Mouse (Mus musculus) gastrocnemius, postnatal 25 days (tissue): ENCODE measurements at regions not wholly inside any gene's neighbourhood (a gene's known extent, or its start where the extent isn't known, plus 50 kb on each side); places are given as distances from the start of the nearest gene placed in this dataset.

Source experiments
- DNase-seq: peaks from one replicate; pipeline ENCODE4 v3.0.0; 2022

GRCm38 (mm10) chr10:68378212-68378611, 99.7 kb upstream of the Arid5b start:
- DNase-seq, result no peak

DNA sequence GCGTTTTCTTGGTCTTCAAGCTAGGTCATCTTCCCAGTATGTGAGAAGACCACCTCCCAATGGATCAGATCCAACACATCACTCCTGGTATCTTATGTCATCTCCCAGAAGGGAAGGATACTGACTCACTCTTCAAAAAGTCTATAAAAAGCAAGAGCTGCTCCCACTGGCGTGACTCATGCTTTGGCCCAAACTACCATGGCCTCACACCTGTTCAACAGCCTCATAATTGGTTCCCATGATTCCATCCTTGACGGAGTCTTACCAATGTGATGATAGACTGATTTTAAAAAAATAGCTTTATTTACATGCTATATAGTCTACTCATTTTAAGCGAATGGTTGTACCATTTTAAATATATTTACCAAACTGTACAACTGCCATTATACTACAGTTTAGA, 98.9 kb upstream of the Arid5b start:
- DNase-seq, result no peak

GRCm38 (mm10) chr10:68373875-68374274, 95.3 kb upstream of the Arid5b start:
- DNase-seq, result no peak

DNA sequence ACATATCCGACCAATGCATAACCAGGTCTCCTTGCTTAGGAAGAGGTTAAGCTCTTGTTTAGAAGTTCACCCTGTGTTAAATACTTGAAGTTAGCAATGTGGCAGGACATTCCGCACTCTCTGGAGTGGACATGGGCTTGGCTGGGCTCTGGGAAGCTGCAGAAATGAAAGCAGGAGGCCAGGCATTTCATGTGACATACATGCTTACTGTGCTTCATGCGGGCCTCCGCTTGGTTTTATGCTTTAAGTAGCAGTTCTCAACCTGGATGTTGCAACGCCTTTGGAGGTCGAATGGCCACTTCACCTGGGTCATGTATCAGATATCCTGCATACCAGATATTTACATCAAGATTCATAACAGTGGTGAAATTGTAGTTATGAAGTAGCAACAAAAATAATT, 93.2 kb upstream of the Arid5b start:
- DNase-seq, result no peak

DNA sequence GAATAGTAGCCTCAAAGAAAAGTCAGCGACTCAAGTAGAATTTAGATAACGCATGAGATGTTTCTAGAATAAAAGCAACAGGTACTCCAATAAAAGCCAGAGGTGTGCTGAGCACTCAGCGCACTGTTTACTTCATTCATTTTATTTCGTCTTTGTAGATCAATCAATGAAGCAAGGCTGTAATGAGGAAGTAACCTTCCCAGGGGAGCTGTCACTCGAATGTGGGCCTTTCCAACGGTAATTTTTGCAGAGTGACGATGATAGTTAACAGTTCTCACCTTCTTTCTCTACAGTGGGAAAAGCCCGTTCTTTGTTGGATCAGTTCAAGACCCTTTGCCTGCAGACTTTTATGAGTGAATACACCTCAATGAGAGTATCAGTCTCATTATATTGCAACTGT, 92.4 kb upstream of the Arid5b start:
- DNase-seq, result no peak

- DNase-seq, result no peak
Measured at GRCm38 (mm10) chr10:68366796-68367195, 88.3 kb upstream of the Arid5b start.

DNA sequence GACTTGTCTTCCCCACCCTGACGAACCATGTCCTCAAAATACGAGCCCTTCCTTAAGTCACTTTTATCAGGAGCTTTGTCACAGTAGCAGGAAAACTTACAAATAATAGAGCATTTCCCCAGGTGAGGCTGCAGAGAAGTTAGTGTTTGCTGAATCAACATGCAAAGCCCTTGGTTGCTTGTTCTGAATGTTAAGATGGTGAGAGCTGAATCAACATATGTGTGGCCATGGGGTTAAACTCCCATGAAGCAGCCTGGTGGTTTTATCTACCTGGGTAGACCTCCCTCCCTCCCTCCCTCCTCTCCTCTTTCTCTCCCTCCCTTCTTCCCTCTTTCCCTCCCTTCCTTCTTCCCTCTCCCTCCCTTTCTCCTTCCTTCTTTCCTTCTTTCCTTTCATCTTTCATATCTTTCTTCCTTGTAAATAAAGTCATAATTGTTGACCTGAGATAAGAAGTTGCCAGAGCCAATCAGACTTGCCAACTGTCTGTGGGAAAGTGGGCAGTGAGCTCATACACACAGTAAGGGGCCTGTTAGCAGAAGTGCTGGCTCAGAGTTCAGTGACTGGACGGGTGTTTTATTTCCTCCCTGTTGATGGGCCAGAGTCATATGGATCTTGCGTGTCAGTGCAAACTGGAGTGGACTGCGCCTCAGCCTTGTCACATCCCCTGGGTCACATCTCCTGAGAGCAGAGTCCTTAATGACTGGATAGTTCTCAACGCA, 82.4 kb upstream of the Arid5b start:
- DNase-seq, result no peak

GRCm38 (mm10) chr10:68359135-68359534, 80.6 kb upstream of the Arid5b start:
- no peak for DNase-seq

DNA sequence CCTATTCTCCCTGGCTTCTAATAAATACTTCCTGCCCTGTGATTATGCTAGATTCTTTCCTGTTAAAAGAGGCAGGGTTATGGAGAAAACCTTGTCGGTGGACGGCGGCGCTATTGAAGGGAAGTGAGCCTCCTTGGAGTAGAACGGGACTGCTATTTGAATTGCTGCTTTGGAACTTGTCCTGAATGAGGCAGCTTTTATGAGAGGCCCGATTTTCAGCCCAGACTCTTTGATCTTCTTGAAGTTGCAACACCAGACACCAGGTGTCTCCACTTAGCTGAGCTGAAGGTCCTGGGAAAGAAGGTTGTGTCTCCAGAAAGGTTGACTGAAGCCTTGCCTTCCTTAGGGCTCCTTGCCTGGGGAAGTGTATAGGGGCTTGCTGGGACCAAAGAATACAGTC, 78.4 kb upstream of the Arid5b start:
- DNase-seq, result no peak

DNA sequence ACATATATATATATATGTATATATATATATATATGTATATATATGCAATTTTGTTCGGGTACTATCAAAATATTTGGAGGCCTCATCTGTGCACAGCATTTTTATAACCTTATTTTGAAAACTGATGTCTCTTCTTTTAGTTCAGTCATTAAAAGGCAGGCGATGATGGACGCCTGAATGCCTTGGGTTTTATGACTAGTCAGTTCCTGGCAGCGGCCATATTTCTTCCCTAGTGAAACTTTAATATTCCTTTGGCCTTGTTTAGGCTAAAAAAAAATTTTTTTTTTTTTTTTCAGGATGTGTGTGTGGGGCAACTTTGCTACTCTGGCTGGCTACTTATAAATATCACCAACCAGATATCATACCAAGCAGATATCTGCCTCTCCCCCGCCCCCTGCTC, 78.0 kb upstream of the Arid5b start:
- no peak for DNase-seq

DNA sequence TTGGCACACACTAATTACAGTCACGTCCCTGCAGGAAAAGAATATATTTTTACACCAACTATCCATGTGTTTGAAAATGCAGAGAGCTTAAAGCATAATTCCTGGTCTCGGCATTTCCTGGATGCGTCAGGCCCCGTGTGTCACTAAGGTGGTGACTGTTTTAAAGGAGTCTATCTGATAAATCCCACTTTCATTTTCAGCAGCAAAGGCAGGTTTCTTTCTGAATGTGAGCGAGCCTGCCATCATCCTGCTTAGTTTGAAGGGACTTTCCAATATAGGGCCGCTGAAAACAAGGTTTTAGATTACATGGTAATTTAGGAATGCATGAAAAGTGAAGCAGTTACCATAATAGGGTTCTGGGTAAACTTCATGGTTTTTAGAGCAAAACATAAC, 77.5 kb upstream of the Arid5b start:
- DNase-seq, result no peak

DNA sequence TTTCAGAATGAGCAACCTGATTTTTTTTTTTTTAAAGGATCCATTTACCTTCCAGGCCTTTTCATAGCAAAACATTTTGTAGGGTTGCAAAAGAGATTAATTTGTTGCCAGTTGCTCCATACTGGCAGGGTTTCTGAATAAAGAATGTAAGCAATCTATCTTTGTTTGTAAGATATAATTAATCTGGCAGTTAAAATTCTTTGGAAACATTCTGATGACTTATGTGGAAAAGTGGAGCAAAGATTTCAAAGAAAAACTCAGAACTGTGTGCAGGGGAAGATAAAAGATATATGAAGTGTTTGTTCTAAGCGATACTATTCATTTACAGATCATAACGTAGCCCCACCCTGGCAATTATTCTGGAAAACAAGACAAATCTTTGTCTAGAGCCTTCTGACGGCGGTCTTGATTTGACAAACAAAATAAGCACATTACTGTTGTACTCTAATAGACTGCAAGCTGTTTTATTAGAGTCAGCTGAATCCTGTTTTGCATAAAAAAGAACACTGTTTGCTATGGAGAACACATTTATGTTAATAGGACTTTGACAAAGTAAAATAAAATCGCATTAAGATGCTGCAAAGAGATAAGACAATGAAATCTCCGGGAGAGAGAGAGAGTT, 77.0 kb upstream of the Arid5b start:
- DNase-seq, result no peak

DNA sequence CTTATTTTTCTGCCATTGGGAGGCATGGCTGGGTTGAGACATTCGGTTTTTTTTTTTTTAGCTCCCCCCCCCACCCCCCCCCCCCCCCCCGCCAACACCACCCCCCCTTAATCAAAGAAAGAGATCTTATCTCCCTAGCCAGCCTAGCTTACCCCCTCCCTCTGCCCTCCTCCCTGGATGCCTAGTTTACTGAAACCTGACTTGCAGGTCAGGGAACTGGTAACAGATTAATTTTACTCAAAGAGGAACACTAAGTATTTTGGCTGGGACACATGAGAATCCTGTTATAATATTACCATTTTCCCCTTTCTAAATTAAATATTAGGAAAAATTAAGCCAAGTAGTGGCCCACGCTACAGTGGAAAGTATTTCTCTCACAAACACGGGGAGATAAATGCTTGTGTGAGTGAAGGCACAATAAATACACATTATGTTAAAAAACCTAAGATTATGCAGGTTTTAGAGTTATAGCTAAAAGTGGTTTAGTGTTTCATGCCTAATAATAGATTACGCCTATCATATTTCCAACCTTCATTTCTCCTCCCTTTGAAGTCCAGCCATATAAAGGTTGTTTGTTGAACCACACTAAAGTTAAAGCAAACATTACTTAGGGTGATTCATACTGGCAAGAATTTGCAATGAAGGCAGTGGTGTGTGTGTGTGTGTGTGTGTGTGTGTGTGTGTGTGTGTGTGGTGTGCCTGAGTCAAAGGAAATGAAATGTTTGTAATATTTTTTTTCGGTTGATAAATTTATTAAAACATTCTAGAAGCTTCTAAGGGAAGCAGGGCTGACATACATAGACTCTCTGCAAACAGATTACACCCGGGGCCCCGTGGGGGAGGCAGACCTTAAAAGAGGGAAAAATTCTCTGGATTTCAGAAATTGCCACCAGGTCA, 76.0 kb upstream of the Arid5b start:
- no peak for DNase-seq

DNA sequence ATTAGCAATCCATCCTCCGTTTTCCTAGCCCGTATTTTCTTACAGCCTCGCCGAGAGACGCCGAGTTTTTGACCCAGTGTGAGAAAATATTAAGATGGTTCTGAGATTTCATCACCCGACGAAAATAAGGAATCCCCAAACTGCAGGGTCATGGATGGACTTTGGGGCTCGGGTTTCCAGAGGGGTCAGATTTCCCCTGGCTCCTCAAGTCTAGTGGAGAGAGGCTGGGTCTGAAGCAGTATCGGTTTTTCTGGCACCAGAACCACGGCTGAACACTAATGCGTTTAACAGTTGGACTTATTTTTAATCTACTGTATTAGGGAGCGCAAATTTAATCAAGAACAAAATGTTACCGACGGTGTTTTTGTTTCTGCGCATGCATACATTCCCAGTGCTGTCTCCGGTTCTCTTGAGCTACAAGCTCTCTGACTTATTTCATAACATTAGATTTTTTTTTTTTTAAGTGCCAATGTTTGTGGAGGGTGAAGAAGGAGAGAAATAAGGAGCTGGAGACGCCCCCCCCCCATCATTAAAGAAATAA, 75.2 kb upstream of the Arid5b start:
- peak; percentile 53 for DNase-seq

DNA sequence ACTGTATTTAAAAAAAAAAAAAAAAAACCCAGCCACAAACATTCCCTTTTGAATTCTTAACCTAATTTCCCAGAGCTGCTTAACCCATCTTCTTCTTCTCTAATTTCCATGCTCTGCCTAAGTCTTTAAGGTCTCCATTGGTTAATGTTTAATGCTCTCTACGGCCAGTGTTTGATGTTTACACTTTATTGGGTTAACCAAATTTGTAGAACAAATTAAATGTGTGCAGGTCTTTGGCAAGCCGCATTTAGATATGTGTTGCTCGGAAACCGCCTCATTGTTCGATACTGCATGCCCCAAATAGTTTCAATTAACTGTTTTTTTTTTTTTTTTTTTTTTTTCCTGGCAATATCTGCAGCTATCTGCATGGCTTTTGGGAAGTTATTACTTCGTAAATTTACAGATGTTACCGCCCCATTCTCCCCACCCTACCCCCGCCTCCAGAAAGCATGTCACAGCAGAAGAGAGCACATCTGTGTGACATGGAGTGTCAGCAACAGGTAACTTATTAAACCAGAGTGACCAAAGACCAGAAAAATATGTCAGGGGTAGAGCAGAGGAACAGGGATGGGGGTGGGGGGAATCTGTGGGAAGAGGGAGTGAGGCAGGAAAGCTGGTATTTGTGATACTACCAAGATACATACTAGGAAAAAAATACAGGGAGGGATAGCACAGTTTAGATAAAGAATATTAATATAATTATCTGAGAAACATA, 73.5 kb upstream of the Arid5b start:
- DNase-seq, result no peak

GRCm38 (mm10) chr10:68351441-68351840, 72.9 kb upstream of the Arid5b start:
- DNase-seq, result no peak

DNA sequence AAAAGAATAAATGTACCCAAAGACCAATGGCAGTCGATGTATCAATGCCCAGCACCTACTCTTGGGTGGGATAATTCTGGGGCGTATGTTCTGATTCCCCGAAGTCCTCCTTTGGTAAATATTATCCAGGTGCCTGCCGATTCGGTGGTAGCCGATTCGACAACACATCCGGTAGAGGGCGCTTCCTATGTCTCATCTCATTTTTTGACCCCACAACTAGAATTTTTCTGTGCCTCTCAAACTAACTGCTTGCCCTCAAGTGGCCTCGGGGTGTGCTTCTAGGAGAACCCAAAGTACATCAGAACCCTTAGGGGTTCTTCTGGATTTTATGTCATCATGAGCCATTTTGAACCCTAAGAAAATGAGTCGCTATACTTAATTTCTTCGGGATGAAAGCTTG, 72.3 kb upstream of the Arid5b start:
- DNase-seq, result no peak

GRCm38 (mm10) chr10:68347806-68348205, 69.3 kb upstream of the Arid5b start:
- DNase-seq, result no peak

- DNase-seq, result no peak
Measured at GRCm38 (mm10) chr10:68344991-68345720, 66.6 kb upstream of the Arid5b start.

DNA sequence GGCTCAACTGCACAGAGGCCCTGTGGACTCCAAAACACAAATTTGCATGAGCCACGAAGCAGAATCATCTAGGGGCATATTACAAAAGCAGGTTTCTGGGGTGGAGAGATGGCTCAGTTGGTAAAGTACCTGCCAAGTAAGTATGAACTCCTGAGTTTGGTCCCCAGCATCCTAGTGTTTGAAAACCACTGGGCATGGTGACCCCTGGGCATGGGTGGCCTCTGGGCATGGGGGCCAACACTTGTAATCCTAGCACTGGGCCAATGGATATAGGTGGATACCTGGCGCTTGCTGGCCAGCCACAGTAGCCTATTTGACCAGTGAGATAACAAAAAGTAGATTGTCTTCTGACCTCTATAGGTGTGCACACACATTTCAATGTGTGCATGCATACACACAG, 65.7 kb upstream of the Arid5b start:
- DNase-seq, result no peak

DNA sequence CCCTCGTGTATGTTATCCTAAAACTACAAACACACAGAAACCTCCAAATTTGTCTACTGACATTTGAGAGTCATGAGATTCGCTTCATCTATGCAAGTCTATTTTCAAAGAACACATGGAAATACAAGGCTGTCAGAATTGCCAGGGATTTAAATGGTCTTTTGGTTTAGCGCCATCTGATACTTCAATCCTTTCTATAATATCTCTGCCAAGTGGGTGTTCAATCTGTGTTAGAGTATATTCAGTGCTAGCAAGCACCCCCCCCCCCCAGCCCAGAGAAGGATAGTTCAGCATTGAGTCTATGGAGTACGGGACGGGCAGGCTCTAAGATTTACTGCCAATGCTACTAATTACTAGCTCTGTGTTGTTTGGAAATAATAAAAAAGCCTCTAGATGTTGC, 55.5 kb upstream of the Arid5b start:
- no peak for DNase-seq
